Mouse (Mus musculus) spleen, adult 2 months (tissue): Measurements from ENCODE around the gene Ak5.

Experiments used
- CTCF ChIP-seq: fragments of 200-500 bp; IDR thresholded peaks from 2 replicates; pipeline ENCODE4 v1.5.1; 2011; ENCODE audit warnings: mild to moderate bottlenecking, inconsistent platforms; ENCODE audit not compliant: insufficient read depth, insufficient read length, insufficient replicate concordance; ENCODE audit errors: extremely low read depth
- POLR2A ChIP-seq: fragments of 200-500 bp; IDR thresholded peaks from 2 replicates; pipeline ENCODE4 v1.6.1; 2011; ENCODE audit warnings: low read depth, low read length, inconsistent platforms

- no peak for TF ChIP-seq POLR2A
- TF ChIP-seq CTCF: no peak
Observed at GRCm38 (mm10) chr3:152709936-152710335, 41.8 kb upstream of the Ak5 start.
